Mouse (Mus musculus) midbrain, embryonic 14.5 days (tissue): ENCODE measurements around the gene Tmem9. TPM values are rescaled to one million over a fixed set of nuclear protein-coding genes. Genes with fewer than 3 reads are reported as not detected.

Experiments
- ATAC-seq: fragments of 200-750 bp; cut with Nextera tagmentation; 2 replicates; pipeline ENCODE4 v1.8.0; 2017; ENCODE audit warnings: moderate number of reproducible peaks, moderate library complexity; ENCODE audit not compliant: low FRiP score, low TSS enrichment
- DNase-seq: peaks from one replicate; pipeline ENCODE4 v3.0.0-alpha.2; 2015
- H3K27ac ChIP-seq: fragments of 300-500 bp; sonication (generic); replicated peaks from 2 replicates; pipeline ENCODE4 v1.5.1; 2014; ENCODE audit warnings: mild to moderate bottlenecking, low read depth, low read length, moderate library complexity
- H3K27me3 ChIP-seq: fragments of 300-500 bp; sonication (generic); 2 replicates; pipeline ENCODE4 v1.6.1; 2014; ENCODE audit warnings: low read length, control low read depth, mixed read lengths; ENCODE audit not compliant: control insufficient read depth, insufficient read depth
- H3K36me3 ChIP-seq: fragments of 300-500 bp; sonication (generic); 2 replicates; pipeline ENCODE4 v1.6.1; 2014; ENCODE audit warnings: low read length, control low read depth; ENCODE audit not compliant: control insufficient read depth, insufficient read depth
- H3K4me1 ChIP-seq: fragments of 300-500 bp; sonication (generic); 2 replicates; pipeline ENCODE4 v1.6.1; 2014; ENCODE audit warnings: mild to moderate bottlenecking, antibody characterized with exemption, low read length, control low read depth; ENCODE audit not compliant: control insufficient read depth, insufficient read depth
- H3K4me2 ChIP-seq: fragments of 300-500 bp; sonication (generic); 2 replicates; pipeline ENCODE4 v1.6.1; 2014; ENCODE audit warnings: mild to moderate bottlenecking, low read length, moderate library complexity
- H3K4me3 ChIP-seq: fragments of 300-500 bp; sonication (generic); replicated peaks from 2 replicates; pipeline ENCODE4 v1.5.1; 2014; ENCODE audit warnings: low read depth, low read length
- H3K9ac ChIP-seq: fragments of 300-500 bp; sonication (generic); replicated peaks from 2 replicates; pipeline ENCODE4 v1.6.1; 2014; ENCODE audit warnings: mild to moderate bottlenecking, low read length, moderate library complexity
- H3K9me3 ChIP-seq: fragments of 300-500 bp; sonication (generic); 2 replicates; pipeline ENCODE4 v1.6.1; 2016; ENCODE audit warnings: low read length, control low read depth, mixed read lengths; ENCODE audit not compliant: control insufficient read depth
- WGBS: fragments of 180-500 bp; shearing (Covaris S2); extraction: QIAGEN DNeasy Blood & Tissue Kit; methylation state at CpG from one replicate; pipeline ENCODE4 v1.1.7; 2014; 5-methylcytosine and 5-hydroxymethylcytosine counted together
- polyA plus RNA-seq: library from polyadenylated mRNA; unstranded; fragments of >200 nt; fragmentation: Nextera tagmentation; extraction: Ambion mirVana; gene quantifications from 2 replicates; pipeline ENCODE4 v1.2.1, GENCODE M21; 2014

The Tmem9 gene
- polyA plus RNA-seq, 1 experiment from 2014 or later, result 90.4 TPM

- no peak overlapping the region for H3K4me3 ChIP-seq
- ATAC-seq (0 out of 2 replicates have a peak, but pooled peaks have one; percentile 53), DNase-seq (no peak)
- H3K4me1 ChIP-seq, result peaks cover 9% of the 10 kb centered on the region; the same call in 1 of the 2 replicates
- H3K36me3 ChIP-seq, result peaks cover 18% of the 10 kb centered on the region
- H3K9ac ChIP-seq, result no peak overlapping the region
- WGBS, result 64% methylated on average over 2 of the region's 2 CpGs
- H3K27ac ChIP-seq, result peak overlapping the region; percentile 58; the same call in 1 of the 2 replicates
- no peak overlapping the region for H3K4me2 ChIP-seq
- no peaks in the 10 kb centered on the region for H3K9me3 ChIP-seq
- no peaks in the 10 kb centered on the region for H3K27me3 ChIP-seq
Observed at GRCm38 (mm10) chr1:136017307-136017706, 9.4 kb downstream of the Tmem9 start.

GRCm38 (mm10) chr1:136017907-136018313 lies 10.0 kb downstream of the Tmem9 start:
- Histone ChIP-seq H3K36me3 (peaks cover 24% of the 10 kb centered on the region), H3K27me3 (no peaks in the 10 kb centered on the region), H3K4me2 (peak overlapping the region; percentile 94), H3K9ac (peak overlapping the region; percentile 75), H3K27ac (peak overlapping the region; percentile 79), H3K4me1 (peaks cover 9% of the 10 kb centered on the region; the same call in 1 of the 2 replicates), H3K9me3 (no peaks in the 10 kb centered on the region), H3K4me3 (peak overlapping the region; percentile 78)
- peak; percentile 99 for ATAC-seq
- WGBS, result 2% methylated on average over 22 of the region's 22 CpGs
- DNase-seq, result peak; percentile 98

DNA sequence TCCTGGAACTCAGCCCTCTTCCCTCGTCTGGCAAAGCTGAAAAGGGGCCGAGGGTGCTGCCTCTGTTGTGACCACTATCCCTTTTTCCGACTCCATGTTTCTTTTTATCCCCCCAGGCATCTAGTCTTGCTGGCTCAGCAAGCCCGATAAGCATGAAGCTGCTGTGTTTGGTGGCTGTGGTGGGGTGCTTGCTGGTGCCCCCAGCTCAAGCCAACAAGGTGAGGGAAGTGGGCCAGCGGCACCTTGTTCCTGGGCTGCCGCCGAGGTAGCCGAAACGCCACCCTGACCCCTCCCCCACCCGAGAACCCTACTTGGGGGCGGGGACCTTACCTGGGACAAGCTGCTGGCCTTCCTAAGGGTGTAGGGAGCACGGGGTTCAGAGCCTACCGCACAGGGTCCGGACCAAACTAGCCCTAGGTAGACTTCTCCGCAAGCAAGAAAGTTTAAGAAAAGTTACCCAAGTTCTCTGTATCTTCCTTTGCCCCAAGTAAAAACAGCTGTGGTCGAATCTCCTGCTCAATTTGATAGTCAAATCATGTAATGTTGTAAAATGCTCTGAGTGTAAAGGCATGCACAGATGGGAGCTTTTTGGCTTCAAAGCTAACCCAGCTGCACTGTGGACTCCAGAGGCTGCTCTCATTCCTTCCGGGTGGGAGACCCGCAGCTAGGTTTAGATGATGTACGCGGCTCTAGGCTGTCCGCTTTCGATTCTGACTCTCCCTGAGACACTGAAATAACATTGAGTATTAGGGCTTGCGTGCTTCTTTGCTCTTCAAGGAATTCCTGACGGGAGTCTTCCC lies 10.6 kb downstream of the Tmem9 start:
- Histone ChIP-seq H3K4me3 (peak overlapping the region; percentile 78), H3K27me3 (no peaks in the 10 kb centered on the region), H3K27ac (peak overlapping the region; percentile 79), H3K9me3 (no peaks in the 10 kb centered on the region), H3K36me3 (peaks cover 31% of the 10 kb centered on the region), H3K4me1 (peaks cover 9% of the 10 kb centered on the region; the same call in 1 of the 2 replicates), H3K4me2 (peak overlapping the region; percentile 94), H3K9ac (peak overlapping the region; percentile 75)
- ATAC-seq, result peak; percentile 39; the same call in 1 of the 2 replicates
- peak; percentile 30 for DNase-seq
- 4% methylated on average over 24 of the region's 24 CpGs for WGBS

DNA sequence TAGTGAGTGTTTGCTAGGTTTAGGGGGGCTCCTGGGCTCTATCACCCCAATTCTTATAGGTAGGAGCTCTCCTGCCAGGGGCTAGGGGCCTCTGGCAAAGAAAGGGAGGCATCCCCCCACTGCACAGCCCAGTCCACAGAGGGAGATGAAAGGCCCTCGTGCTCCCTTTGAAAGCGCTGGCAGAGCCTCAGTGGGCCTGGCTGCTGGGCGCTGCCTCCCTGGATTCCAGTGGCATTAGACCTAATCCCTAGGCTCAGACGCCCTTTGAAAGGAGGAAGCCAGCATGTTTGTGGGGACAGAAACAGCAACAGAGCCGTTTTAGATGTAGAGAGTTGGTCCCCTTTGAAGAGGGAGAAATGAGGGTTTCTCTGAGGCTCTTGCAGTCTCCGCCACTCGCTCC lies 22.3 kb downstream of the Tmem9 start:
- no peaks in the 10 kb centered on the region for H3K9me3 ChIP-seq
- H3K9ac ChIP-seq, result no peak overlapping the region; the same call in 1 of the 2 replicates
- 28% methylated on average over 7 of the region's 7 CpGs for WGBS
- no peak overlapping the region for H3K4me3 ChIP-seq
- H3K4me2 ChIP-seq, result no peak overlapping the region
- ATAC-seq, result no peak
- H3K36me3 ChIP-seq, result peaks cover 100% of the 10 kb centered on the region
- peak; percentile 32 for DNase-seq
- no peaks in the 10 kb centered on the region for H3K27me3 ChIP-seq
- H3K27ac ChIP-seq, result 0 out of 2 replicates have a peak overlapping the region, but pooled peaks have one; percentile 42
- no peaks in the 10 kb centered on the region for H3K4me1 ChIP-seq

DNA sequence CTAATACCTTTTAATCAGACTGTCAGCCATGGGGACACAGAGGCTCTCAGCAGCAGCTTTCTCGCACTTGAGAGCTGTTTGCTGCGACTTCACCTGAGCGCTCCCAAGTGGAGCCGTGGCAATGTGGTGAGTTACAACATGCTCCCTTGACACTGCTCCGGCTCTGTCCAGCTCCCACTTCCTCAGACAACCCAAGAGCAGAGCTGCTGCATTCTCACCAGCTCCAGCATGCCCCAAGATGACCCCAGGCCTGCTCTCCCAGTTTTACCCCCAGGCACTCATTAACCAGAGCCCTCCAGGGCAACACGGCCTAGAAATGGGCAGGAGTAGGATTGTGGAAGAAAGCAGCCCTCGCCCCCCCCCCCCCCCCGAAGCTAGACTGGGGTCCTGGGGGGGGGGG lies 23.7 kb downstream of the Tmem9 start:
- no peak overlapping the region for H3K27ac ChIP-seq
- peaks cover 91% of the 10 kb centered on the region for H3K36me3 ChIP-seq
- WGBS, result 79% methylated on average over 7 of the region's 8 CpGs
- H3K9me3 ChIP-seq, result no peaks in the 10 kb centered on the region
- H3K4me1 ChIP-seq, result no peaks in the 10 kb centered on the region
- no peak overlapping the region for H3K4me3 ChIP-seq
- no peak overlapping the region for H3K4me2 ChIP-seq
- ATAC-seq (peak; percentile 7; the same call in 1 of the 2 replicates), DNase-seq (no peak)
- no peaks in the 10 kb centered on the region for H3K27me3 ChIP-seq
- H3K9ac ChIP-seq, result no peak overlapping the region

- ATAC-seq (no peak), DNase-seq (peak; percentile 12)
- Histone ChIP-seq H3K4me2 (no peak overlapping the region), H3K36me3 (peaks cover 79% of the 10 kb centered on the region), H3K4me3 (no peak overlapping the region), H3K9me3 (no peaks in the 10 kb centered on the region), H3K27ac (no peak overlapping the region), H3K9ac (no peak overlapping the region), H3K4me1 (no peaks in the 10 kb centered on the region), H3K27me3 (no peaks in the 10 kb centered on the region)
- 61% methylated on average over 7 of the region's 7 CpGs for WGBS
Observed at GRCm38 (mm10) chr1:136032961-136033360, 25.0 kb downstream of the Tmem9 start.

GRCm38 (mm10) chr1:136038746-136039538 lies 31.0 kb downstream of the Tmem9 start:
- Histone ChIP-seq H3K9ac (no peak overlapping the region), H3K27me3 (no peaks in the 10 kb centered on the region), H3K4me2 (no peak overlapping the region), H3K4me1 (peaks cover 10% of the 10 kb centered on the region), H3K36me3 (peaks cover 19% of the 10 kb centered on the region), H3K4me3 (no peak overlapping the region), H3K27ac (no peak overlapping the region), H3K9me3 (no peaks in the 10 kb centered on the region)
- ATAC-seq (no peak), DNase-seq (no peak)
- WGBS, result 76% methylated on average over 5 of the region's 5 CpGs

DNA sequence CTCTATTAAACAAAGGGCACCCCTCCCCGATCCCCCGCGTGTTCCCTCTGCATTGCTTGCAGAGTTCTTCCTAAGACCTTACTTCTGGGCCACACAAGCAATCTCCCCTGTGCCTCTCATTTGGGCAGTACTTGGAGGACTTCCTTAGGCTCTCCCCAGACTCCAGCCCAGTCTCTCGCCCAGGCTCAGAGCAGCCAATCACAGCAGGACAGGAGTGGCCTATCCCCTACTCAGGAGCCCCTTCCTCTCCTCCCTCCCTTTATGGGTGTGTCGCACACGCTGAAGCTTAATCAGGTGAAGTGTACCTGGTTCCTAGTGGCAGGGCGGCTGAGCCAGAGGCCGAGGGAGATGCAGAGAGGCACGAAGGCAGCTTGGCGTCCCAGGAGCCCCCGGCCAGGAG lies 32.5 kb downstream of the Tmem9 start:
- ATAC-seq (no peak; the same call in 1 of the 2 replicates), DNase-seq (peak; percentile 12)
- Histone ChIP-seq H3K4me1 (peaks cover 10% of the 10 kb centered on the region), H3K27ac (no peak overlapping the region), H3K9ac (no peak overlapping the region), H3K36me3 (peaks cover 4% of the 10 kb centered on the region), H3K9me3 (no peaks in the 10 kb centered on the region), H3K4me3 (no peak overlapping the region), H3K4me2 (peak overlapping the region; percentile 19; the same call in 1 of the 2 replicates), H3K27me3 (no peaks in the 10 kb centered on the region)
- WGBS, result 22% methylated on average over 11 of the region's 11 CpGs
